Mouse (Mus musculus): ENCODE measurements around the gene Tmem50b. TPM values are rescaled to one million over a fixed set of nuclear protein-coding genes. Genes with fewer than 3 reads are reported as not detected.

Gene Tmem50b
- polyA plus RNA-seq, 2 experiments = 25.4 to 46.7 TPM

GRCm38 (mm10) chr16:91528578-91528977 lies 69.0 kb downstream of the Tmem50b start:
- no peak for TF ChIP-seq POLR2A (IDR thresholded peaks at IDR 0.05; ENCODE audit: borderline replicate concordance, extremely low read depth, insufficient read depth, insufficient read length)
- no peak overlapping the region for H3K9ac ChIP-seq (ENCODE audit: low read depth, low read length, severe bottlenecking)
- no peak overlapping the region for H3K27ac ChIP-seq (replicated peaks; ENCODE audit: low read depth, low read length)
- no peaks in the 10 kb centered on the region for H3K27me3 ChIP-seq (ENCODE audit: control insufficient read depth, insufficient read depth, low read length)
- H3K9me3 ChIP-seq (ENCODE audit: control insufficient read depth, low read length) = no peaks in the 10 kb centered on the region
- no peak for DNase-seq (ENCODE audit: low spot score)
- no peaks in the 10 kb centered on the region for H3K36me3 ChIP-seq (ENCODE audit: control insufficient read depth, insufficient read depth, low read length)
- H3K4me3 ChIP-seq (replicated peaks; ENCODE audit: low read length) = no peak overlapping the region
- peaks cover 10% of the 10 kb centered on the region for H3K4me1 ChIP-seq (ENCODE audit: control insufficient read depth, insufficient read depth, low read length)
- H3K4me2 ChIP-seq (replicated peaks; ENCODE audit: low read depth, low read length, severe bottlenecking) = no peak overlapping the region
- WGBS = 81% methylated on average over 9 of the region's 9 CpGs
- no peak for ATAC-seq (ENCODE audit: low FRiP score, low read depth)

GRCm38 (mm10) chr16:91527500-91527899 lies 70.1 kb downstream of the Tmem50b start:
- no peak for DNase-seq (ENCODE audit: low spot score)
- WGBS = 31% methylated on average over 5 of the region's 5 CpGs
- no peaks in the 10 kb centered on the region for H3K9me3 ChIP-seq (ENCODE audit: control insufficient read depth, low read length)
- H3K36me3 ChIP-seq (ENCODE audit: control insufficient read depth, insufficient read depth, low read length) = no peaks in the 10 kb centered on the region
- no peak overlapping the region for H3K27ac ChIP-seq (replicated peaks; ENCODE audit: low read depth, low read length)
- TF ChIP-seq POLR2A (IDR thresholded peaks at IDR 0.05; ENCODE audit: borderline replicate concordance, extremely low read depth, insufficient read depth, insufficient read length) = no peak
- H3K4me2 ChIP-seq (replicated peaks; ENCODE audit: low read depth, low read length, severe bottlenecking) = no peak overlapping the region
- peaks cover 7% of the 10 kb centered on the region for H3K4me1 ChIP-seq (ENCODE audit: control insufficient read depth, insufficient read depth, low read length)
- ATAC-seq (ENCODE audit: low FRiP score, low read depth) = no peak
- no peak overlapping the region for H3K9ac ChIP-seq (ENCODE audit: low read depth, low read length, severe bottlenecking)
- H3K27me3 ChIP-seq (ENCODE audit: control insufficient read depth, insufficient read depth, low read length) = no peaks in the 10 kb centered on the region
- no peak overlapping the region for H3K4me3 ChIP-seq (replicated peaks; ENCODE audit: low read length)

- H3K4me2 ChIP-seq (replicated peaks; ENCODE audit: low read depth, low read length, severe bottlenecking) = no peak overlapping the region
- H3K9ac ChIP-seq (ENCODE audit: low read depth, low read length, severe bottlenecking) = no peak overlapping the region
- H3K4me1 ChIP-seq (ENCODE audit: control insufficient read depth, insufficient read depth, low read length) = peaks cover 2% of the 10 kb centered on the region
- whole genome bisulfite sequencing = 67% methylated on average over 10 of the region's 10 CpGs
- no peak for ATAC-seq (ENCODE audit: low FRiP score, low read depth)
- no peaks in the 10 kb centered on the region for H3K9me3 ChIP-seq (ENCODE audit: control insufficient read depth, low read length)
- no peak overlapping the region for H3K27ac ChIP-seq (replicated peaks; ENCODE audit: low read depth, low read length)
- no peak for DNase-seq (ENCODE audit: low spot score)
- no peaks in the 10 kb centered on the region for H3K27me3 ChIP-seq (ENCODE audit: control insufficient read depth, insufficient read depth, low read length)
- TF ChIP-seq POLR2A (IDR thresholded peaks at IDR 0.05; ENCODE audit: borderline replicate concordance, extremely low read depth, insufficient read depth, insufficient read length) = no peak
- H3K36me3 ChIP-seq (ENCODE audit: control insufficient read depth, insufficient read depth, low read length) = no peaks in the 10 kb centered on the region
- H3K4me3 ChIP-seq (replicated peaks; ENCODE audit: low read length) = no peak overlapping the region
Observed at GRCm38 (mm10) chr16:91527051-91527450, 70.5 kb downstream of the Tmem50b start.

- no peak overlapping the region for H3K4me3 ChIP-seq (replicated peaks; ENCODE audit: low read length)
- DNase-seq (ENCODE audit: low spot score) (no peak), ATAC-seq (ENCODE audit: low FRiP score, low read depth) (no peak)
- no peak overlapping the region for H3K4me2 ChIP-seq (replicated peaks; ENCODE audit: low read depth, low read length, severe bottlenecking)
- H3K9ac ChIP-seq (ENCODE audit: low read depth, low read length, severe bottlenecking) = no peak overlapping the region
- H3K27me3 ChIP-seq (ENCODE audit: control insufficient read depth, insufficient read depth, low read length) = no peaks in the 10 kb centered on the region
- H3K4me1 ChIP-seq (ENCODE audit: control insufficient read depth, insufficient read depth, low read length) = 0 out of 2 replicates have a peak, but pooled peaks cover under 1% of the 10 kb centered on the region
- TF ChIP-seq POLR2A (IDR thresholded peaks at IDR 0.05; ENCODE audit: borderline replicate concordance, extremely low read depth, insufficient read depth, insufficient read length) = no peak
- no peaks in the 10 kb centered on the region for H3K9me3 ChIP-seq (ENCODE audit: control insufficient read depth, low read length)
- H3K27ac ChIP-seq (replicated peaks; ENCODE audit: low read depth, low read length) = no peak overlapping the region
- 95% methylated on average over 6 of the region's 6 CpGs for WGBS
- no peaks in the 10 kb centered on the region for H3K36me3 ChIP-seq (ENCODE audit: control insufficient read depth, insufficient read depth, low read length)
Observed at GRCm38 (mm10) chr16:91526274-91526673, 71.3 kb downstream of the Tmem50b start.

Small RNAs within 50 kb of the gene (microRNA-seq; reads per million reads assigned to microRNA genes)
- not detected for gene Mir6367

Other genes starting within 250 kb of the Tmem50b start
- gene Ifnar2, start 225.0 kb downstream of the Tmem50b start, polyA plus RNA-seq (2012; rRNA removed) = 36.2 and 38.7 TPM in 2 replicates
- gene Ifnar2, start 225.0 kb downstream of the Tmem50b start, polyA plus RNA-seq (2014; fragmentation: Nextera tagmentation; extraction: Ambion mirVana) = 59.7 and 64.8 TPM in 2 replicates
- not detected in 2 replicates for gene Gm21970, start 206.1 kb downstream of the Tmem50b start, polyA plus RNA-seq (2012; rRNA removed)
- not detected in 2 replicates for gene Gm21970, start 206.1 kb downstream of the Tmem50b start, polyA plus RNA-seq (2014; fragmentation: Nextera tagmentation; extraction: Ambion mirVana)
- gene Il10rb, start 191.6 kb downstream of the Tmem50b start, polyA plus RNA-seq (2012; rRNA removed) = 15.6 and 16.5 TPM in 2 replicates
- gene Il10rb, start 191.6 kb downstream of the Tmem50b start, polyA plus RNA-seq (2014; fragmentation: Nextera tagmentation; extraction: Ambion mirVana) = 23.5 and 24.3 TPM in 2 replicates
- 45.3 and 45.7 TPM in 2 replicates for gene Ifnar1, start 112.6 kb downstream of the Tmem50b start, polyA plus RNA-seq (2012; rRNA removed)
- gene Ifnar1, start 112.6 kb downstream of the Tmem50b start, polyA plus RNA-seq (2014; fragmentation: Nextera tagmentation; extraction: Ambion mirVana) = 53.7 and 64.0 TPM in 2 replicates
- gene Ifngr2, start 50.7 kb downstream of the Tmem50b start, polyA plus RNA-seq (2012; rRNA removed) = 22.6 and 23.0 TPM in 2 replicates
- 45.4 and 49.1 TPM in 2 replicates for gene Ifngr2, start 50.7 kb downstream of the Tmem50b start, polyA plus RNA-seq (2014; fragmentation: Nextera tagmentation; extraction: Ambion mirVana)
- 1.1 and 1.7 TPM in 2 replicates for gene Dnajc28, start 21.2 kb upstream of the Tmem50b start, polyA plus RNA-seq (2012; rRNA removed)
- 2.9 and 3.2 TPM in 2 replicates for gene Dnajc28, start 21.2 kb upstream of the Tmem50b start, polyA plus RNA-seq (2014; fragmentation: Nextera tagmentation; extraction: Ambion mirVana)
- gene Gart, start 49.2 kb upstream of the Tmem50b start, polyA plus RNA-seq (2012; rRNA removed) = 55.5 and 64.5 TPM in 2 replicates
- gene Gart, start 49.2 kb upstream of the Tmem50b start, polyA plus RNA-seq (2014; fragmentation: Nextera tagmentation; extraction: Ambion mirVana) = 89.6 and 98.9 TPM in 2 replicates
- gene Son, start 49.7 kb upstream of the Tmem50b start, polyA plus RNA-seq (2012; rRNA removed) = 342 and 354 TPM in 2 replicates
- gene Son, start 49.7 kb upstream of the Tmem50b start, polyA plus RNA-seq (2014; fragmentation: Nextera tagmentation; extraction: Ambion mirVana) = 180 and 185 TPM in 2 replicates
- 28.4 and 33.2 TPM in 2 replicates for gene Donson, start 91.0 kb upstream of the Tmem50b start, polyA plus RNA-seq (2012; rRNA removed)
- gene Donson, start 91.0 kb upstream of the Tmem50b start, polyA plus RNA-seq (2014; fragmentation: Nextera tagmentation; extraction: Ambion mirVana) = 19.8 and 22.8 TPM in 2 replicates
- 54.3 and 58.4 TPM in 2 replicates for gene Cryzl1, start 131.2 kb upstream of the Tmem50b start, polyA plus RNA-seq (2012; rRNA removed)
- gene Cryzl1, start 131.2 kb upstream of the Tmem50b start, polyA plus RNA-seq (2014; fragmentation: Nextera tagmentation; extraction: Ambion mirVana) = 69.1 and 69.9 TPM in 2 replicates
- gene Itsn1, start 131.5 kb upstream of the Tmem50b start, polyA plus RNA-seq (2012; rRNA removed) = 46.6 and 48.6 TPM in 2 replicates
- 24.8 and 30.2 TPM in 2 replicates for gene Itsn1, start 131.5 kb upstream of the Tmem50b start, polyA plus RNA-seq (2014; fragmentation: Nextera tagmentation; extraction: Ambion mirVana)